Mouse (Mus musculus): ENCODE data around the gene Cybc1.
A peak's percentile ranks its signal among the peaks of the same experiment; 100 is the strongest.

Gene Cybc1

DNA sequence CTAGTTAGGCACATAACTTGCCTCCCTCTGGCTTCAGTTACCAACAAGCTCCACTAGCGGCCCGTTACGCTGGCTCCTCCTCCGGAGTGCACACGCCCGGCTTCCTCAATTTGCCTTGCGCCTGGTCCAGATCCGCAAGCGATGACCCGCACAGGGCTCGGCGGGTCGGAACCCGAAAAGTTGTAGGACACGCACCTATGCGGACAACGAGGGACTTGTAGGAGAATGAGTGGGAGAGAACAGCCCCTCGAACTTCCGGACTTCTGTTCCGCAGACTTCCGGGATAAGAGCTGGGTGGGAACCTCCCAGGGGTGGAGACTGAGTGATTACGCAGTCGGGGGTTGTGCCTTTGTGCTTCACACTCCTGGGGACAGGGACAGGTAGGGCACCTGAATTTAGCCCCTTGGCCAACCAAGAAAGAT, at the start of gene Cybc1:
Gene Cybc1, minus strand, starts transcription at position 305 of the 422 bp plus-strand sequence.
- peak; percentile 92 for DNase-seq

DNA sequence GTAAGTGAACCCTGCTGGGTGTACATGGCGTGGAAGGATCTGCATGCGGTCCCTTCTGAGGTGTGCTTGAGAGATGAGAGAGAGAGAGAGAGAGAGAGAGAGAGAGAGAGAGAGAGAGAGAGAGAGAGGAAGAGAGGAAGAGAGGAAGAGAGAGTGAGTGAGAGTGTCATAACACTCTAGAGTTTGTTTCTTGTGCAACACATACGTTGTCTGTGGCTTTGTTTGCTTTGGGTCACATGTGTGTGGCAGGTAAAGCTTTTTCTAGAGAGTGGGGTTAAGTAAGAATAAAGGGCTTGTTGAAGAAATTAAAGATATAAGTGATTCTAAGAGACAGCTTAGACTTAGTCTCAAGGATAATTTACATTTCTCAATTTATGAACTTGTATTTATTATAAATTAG, 48.9 kb upstream of the Cybc1 start:
- no peak for DNase-seq

- no peak for DNase-seq
Observed at GRCm38 (mm10) chr11:121277516-121277915, 48.4 kb upstream of the Cybc1 start.

DNA sequence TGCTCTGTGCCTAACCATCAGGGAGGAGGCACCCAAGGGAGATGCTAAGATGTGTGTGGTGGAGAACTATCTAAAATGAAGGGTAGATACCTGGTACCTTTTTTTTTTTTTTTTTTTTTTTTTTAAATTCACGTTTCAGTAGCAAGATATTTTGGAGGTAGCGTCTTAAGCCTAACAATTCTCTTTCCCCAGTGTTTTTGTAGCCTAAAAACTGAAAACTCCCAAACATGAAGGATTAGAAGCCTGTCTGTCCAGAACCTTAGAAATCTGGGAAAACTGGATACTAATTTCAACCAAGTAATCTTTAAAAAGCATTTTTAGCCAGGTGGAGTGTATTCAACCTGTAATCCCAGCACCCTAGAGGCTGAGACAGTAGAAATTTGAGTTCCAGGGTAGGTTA, 32.0 kb upstream of the Cybc1 start:
- DNase-seq, result no peak

- peak; percentile 11 for DNase-seq
Observed at GRCm38 (mm10) chr11:121260211-121260906, 31.2 kb upstream of the Cybc1 start.

DNA sequence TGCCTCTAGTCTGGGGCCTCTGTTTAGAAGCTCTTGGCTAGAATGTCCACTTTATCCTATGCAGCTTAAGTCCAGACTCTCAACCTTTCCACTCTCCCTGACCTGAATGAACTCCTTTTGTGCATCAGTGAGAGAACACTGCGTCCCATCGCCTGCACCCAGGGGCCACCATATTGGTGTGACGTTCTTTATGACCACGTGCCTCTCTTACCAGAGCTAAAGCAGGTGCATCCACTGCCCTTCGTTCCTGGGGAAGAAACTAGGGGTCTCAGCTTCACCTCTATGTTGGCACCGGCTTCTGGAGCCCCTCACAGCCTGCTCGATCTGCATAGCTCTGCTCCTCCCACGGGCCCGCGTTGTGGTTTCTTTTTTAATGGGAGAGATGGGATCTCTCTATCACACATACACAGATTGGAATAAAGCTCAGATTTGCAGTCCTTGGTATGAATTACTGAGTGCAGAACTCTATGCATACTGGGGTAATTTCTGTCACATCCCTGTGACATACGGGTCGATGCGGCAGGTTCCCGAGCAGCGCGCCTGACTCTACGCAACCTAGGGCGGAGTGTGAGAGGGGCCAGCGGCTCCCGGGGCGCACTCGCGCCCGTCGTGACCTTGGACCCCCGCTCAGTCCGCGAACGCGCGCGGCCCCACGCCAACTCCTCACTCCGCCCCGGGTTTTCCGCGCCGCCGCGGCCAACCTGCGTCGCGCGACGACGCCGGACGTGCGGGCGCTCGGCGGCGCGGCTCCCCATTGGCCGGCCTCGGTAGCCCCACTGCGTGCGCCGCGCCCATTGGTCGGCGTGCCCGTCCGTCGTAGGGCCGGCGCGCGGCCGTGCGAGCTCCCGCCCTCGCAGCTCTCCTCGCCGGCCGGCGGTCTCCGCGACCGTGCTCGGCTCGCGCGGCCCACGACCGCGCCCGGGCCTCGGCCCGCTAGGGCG, 30.3 kb upstream of the Cybc1 start, which contains the start of gene Foxk2:
Gene Foxk2, plus strand, starts transcription at position 831 of the 941 bp plus-strand sequence.
- peak; percentile 91 for DNase-seq

- no peak for DNase-seq
Observed at GRCm38 (mm10) chr11:121250196-121250595, 21.1 kb upstream of the Cybc1 start.

DNA sequence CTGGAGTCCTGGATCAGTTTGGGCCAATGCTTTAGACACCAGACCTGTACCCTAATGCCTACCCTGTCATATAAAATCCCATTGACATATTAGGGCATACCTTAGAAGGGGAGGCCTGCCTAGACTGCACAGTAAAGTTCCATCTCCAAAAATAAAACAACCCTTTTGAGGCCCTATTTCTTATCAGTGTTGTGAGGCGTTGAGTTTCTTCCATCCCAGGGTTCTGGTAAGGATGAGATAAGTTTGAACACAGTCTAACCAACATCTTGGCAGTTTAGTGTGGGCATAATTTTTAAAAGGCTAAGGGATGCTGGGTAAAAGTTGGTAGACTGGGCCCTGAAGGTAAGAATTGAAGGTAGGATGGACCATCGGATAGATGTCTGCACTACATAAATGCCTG, 10.5 kb upstream of the Cybc1 start:
- no peak for DNase-seq

DNA sequence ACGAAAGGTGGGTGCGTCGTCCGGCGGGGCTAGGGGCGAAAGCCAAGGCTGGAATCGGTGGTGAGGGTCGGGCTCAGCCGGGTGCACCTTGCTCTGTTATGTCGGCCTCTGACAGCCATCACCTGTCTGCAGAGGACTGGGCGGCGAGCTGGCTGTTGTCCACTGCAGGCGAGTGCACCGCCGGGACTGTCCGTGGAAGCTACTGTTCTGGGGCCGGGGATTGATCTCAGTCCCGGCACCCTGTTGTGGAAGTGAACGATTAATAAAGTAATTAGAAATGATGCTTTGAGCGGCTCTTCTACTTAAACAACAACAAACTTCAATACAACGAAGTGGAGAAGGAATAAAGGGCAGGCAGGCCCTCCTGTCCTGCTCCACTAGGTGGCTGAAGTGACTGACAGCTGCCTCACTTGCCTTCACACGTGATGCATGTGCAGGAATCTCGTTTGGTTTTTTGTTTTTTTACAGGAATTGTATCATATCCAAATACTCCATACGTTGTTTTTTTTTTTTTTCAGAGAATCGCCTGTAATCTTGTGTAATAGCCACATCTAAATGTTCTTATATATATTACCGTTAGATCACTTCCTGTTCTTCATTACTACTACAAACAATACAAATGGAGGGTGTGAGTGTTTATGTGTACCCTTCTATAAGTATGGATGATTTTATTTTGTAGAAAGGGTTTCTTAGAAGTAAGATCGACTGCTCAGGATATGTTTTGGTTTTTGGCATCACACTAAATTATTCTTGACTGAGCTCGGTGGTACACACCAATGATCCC, 8.4 kb upstream of the Cybc1 start:
- DNase-seq, result peak; percentile 54

DNA sequence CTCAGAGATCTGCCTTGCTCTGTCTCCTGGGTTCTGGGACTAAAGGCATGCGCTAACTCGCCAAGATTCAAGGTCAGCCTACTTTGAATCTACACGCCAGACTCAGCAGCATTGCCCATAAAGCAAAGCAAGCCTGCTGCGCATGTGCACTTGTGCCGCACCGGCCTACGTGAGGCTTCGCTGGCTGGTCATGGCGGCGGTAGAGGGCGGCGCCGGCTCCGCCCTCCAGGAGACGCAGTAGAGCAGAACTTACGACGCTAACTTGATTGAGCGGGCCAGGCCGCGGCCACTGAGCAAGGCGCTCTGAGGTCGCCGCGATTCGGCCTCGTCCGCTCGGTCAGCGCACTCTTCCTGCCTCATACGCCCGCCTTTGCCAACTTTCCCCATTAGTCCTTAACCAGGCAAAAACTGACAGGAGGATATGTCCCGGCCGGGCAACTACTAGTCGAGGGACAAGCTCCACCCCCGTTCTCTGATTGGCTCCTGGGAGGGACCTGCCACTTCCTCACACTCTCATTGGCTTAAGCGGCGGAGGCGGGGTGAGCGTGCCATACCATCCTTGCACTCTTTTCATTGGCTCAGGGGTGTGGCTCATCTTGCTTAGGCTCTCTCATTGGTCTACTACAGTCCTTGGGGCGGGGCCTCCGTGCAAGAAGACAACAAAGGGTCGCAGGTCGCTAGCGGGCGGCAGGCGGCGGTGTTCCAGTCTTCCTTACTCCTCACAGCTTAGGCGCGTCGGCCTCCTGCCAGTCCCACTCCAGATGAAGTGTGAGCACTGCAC, 7.6 kb upstream of the Cybc1 start, which contains the start of gene Narf:
Gene Narf, plus strand, starts transcription at position 690 of the 781 bp plus-strand sequence.
- peak; percentile 100 for DNase-seq

DNA sequence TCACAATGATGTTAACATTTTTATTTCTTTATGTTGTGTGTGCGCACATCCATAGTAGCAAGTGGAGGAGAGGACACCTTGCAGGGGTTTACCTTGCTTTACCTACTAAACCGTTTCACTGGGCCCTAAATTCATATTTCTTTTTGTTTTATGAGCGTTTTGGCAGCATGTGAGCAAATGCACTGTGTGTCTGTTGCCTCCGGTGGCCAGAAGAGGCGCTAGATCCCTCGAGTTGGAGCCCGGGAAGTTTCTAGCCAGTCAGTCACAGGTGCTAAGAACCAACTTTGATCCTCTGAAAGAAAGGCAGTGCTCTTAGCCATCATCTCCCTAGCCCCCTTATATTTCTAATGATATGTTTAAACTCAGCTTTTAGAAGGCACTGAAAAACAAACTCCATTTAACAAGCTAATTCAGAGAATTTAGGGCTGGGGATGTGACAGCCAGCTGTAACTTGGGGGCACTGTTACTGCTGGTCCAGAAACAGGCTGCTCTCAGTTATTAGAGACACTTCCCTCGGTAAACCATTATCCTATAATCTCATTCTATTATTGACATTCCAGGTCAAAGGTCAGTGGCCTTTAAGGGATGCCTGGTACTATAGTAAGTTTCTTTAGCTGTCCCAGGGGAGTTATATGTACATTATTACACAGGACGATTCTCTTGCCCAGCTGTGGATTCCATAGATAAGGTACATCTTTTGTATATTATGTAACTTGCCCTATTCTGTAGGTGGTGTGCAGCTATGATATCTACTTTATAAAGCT, 6.5 kb upstream of the Cybc1 start:
- peak; percentile 63 for DNase-seq

- DNase-seq, result no peak
Observed at GRCm38 (mm10) chr11:121232706-121233105, 3.6 kb upstream of the Cybc1 start.

- no peak for DNase-seq
Observed at GRCm38 (mm10) chr11:121231628-121232291, 2.6 kb upstream of the Cybc1 start.

- DNase-seq, result no peak
Observed at GRCm38 (mm10) chr11:121231191-121231590, 2.1 kb upstream of the Cybc1 start.

- DNase-seq, result peak; percentile 57
Observed at GRCm38 (mm10) chr11:121228129-121229017, 749 bp downstream of the Cybc1 start.

- DNase-seq, result no peak
Observed at GRCm38 (mm10) chr11:121221321-121222010, 7.7 kb downstream of the Cybc1 start.

DNA sequence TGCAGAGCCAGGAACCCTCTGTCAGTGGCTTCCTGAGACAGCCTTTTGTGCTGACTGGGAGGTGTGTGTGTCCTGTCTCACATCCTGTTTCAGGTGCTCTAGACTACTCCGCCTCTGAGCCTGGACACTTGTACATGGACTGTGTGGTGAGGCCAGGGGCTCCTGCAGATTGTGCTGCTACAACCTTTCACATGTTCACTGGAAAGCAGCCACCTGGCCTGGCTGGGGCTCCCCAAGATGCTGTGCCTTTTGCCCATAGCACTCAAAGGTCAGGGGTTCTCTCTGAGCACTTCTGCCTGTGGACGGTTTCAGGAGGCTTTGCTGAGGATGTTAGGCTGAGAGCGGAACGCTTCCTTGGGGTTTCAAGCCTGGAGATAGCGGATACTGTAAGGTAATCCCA, 8.4 kb downstream of the Cybc1 start:
- DNase-seq, result no peak

- DNase-seq, result no peak
Observed at GRCm38 (mm10) chr11:121219776-121220175, 9.3 kb downstream of the Cybc1 start.

DNA sequence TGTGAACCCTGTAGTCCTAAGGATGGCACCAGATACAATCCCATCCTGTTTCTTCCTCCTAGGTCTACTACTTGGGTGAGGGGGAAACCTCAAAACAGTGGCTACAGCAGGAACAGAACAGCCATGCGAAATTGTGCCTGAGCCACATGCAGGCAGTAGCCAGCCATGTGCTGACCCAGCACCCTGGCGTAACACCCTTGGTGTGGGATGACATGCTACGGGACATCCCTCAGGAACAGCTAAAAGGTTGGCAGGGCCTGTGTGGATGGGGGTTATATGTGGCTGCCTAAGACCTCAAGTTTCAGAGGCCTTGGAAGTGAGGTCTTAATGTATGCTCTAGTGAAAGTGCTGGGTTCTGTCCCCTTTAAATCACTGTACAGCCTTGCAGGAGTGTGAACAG, 12.3 kb downstream of the Cybc1 start:
- DNase-seq, result no peak

Data from lung, postnatal 36 days (tissue).